Mouse (Mus musculus) olfactory bulb, adult 2 months (tissue): ENCODE measurements at regions not wholly inside any gene's neighbourhood (a gene's known extent, or its start where the extent isn't known, plus 50 kb on each side); places are given as distances from the start of the nearest gene placed in this dataset.

Source experiments
- CTCF ChIP-seq: fragments of 200-500 bp; IDR thresholded peaks from 2 replicates; pipeline ENCODE4 v1.5.1; 2012; ENCODE audit warnings: low read depth, mild to moderate bottlenecking, low read length, moderate library complexity; ENCODE audit not compliant: insufficient read depth
- POLR2A ChIP-seq: fragments of 200-500 bp; IDR thresholded peaks from 2 replicates; pipeline ENCODE4 v1.6.1; 2012; ENCODE audit warnings: mild to moderate bottlenecking, low read depth, low read length, moderate library complexity; ENCODE audit not compliant: insufficient read depth

DNA sequence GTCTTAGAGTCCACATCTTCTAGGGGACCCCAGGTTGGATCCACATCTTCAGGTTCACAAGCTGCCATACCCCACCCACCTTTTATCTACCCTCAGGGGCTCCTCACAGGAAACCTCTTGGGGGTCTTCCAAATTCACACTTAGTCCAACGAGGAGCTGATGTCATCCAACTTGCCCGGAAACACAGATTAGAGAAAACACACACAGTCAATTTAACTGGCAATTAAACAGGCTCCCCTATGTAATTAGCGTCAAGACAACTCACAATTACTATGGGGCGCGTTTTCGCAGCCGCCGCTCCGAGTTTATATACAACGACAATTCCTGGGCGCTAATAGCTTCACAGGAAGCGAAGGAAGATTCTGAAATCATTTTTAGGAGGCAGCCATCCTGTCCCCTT is 91.4 kb upstream of the Zfp618 start:
- TF ChIP-seq POLR2A (no peak), CTCF (no peak)
